Mouse (Mus musculus): Measurements from ENCODE around the gene Babam2.

DNA sequence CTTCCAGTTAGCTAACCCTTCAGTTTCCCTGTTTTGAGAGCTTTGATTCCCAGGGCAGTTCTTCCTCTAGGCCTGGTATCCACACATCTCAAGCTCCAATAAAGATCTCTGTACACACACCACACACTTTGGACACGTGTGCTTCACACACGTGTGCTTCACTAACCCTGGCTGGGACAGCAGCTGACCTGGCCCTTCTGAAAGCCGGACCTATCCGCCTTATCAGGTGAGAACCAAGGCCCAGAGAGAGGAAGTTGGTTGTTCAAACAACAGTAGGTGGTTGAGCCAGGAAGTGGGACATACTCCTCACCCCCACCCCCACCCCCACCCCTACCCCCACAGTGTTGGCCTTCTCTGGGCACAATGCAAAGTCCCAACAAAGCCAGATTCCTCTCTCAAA is 413.2 kb downstream of the Babam2 start:
- TF ChIP-seq CTCF (IDR thresholded peaks at IDR 0.05; ENCODE audit: extremely low read depth, insufficient read length, insufficient replicate concordance, low read depth, low read length) (no peak), POLR2A (IDR thresholded peaks at IDR 0.05; ENCODE audit: low read depth, low read length) (no peak)

Measured in small intestine, adult 2 months (tissue).